Mouse (Mus musculus): Measurements from ENCODE around the gene Mcur1. TPM values are rescaled to one million over a fixed set of nuclear protein-coding genes. Genes with fewer than 3 reads are reported as not detected.

Mcur1 gene
- polyA plus RNA-seq, 1 experiment from 2014 or later: 13.4 TPM

GRCm38 (mm10) chr13:43585335-43585734, 25.3 kb upstream of the Mcur1 start:
- ATAC-seq (no peak), DNase-seq (ENCODE audit: low read depth, low spot score) (no peak)
- in situ Hi-C loops (cut with MboI; ENCODE audit: low pct_unique_long_range_greater_than_20kb): no loop called here
- POLR2A ChIA-PET: no interaction called here
- TF ChIP-seq CTCF (IDR thresholded peaks at IDR 0.05): no peak
- no peaks in the 10 kb centered on the region for H3K27me3 ChIP-seq
- CTCF ChIA-PET: no interaction called here

- TF ChIP-seq CTCF (IDR thresholded peaks at IDR 0.05): no peak
- ATAC-seq (no peak), DNase-seq (ENCODE audit: low read depth, low spot score) (no peak)
- ChIA-PET CTCF (no interaction called here), POLR2A (no interaction called here)
- H3K27me3 ChIP-seq: no peaks in the 10 kb centered on the region
- in situ Hi-C loops (cut with MboI; ENCODE audit: low pct_unique_long_range_greater_than_20kb): no loop called here
Observed at GRCm38 (mm10) chr13:43583504-43583903, 23.5 kb upstream of the Mcur1 start.

GRCm38 (mm10) chr13:43582961-43583360, 23.0 kb upstream of the Mcur1 start:
- ChIA-PET CTCF (no interaction called here), POLR2A (no interaction called here)
- DNase-seq (ENCODE audit: low read depth, low spot score) (no peak), ATAC-seq (no peak)
- no peaks in the 10 kb centered on the region for H3K27me3 ChIP-seq
- in situ Hi-C loops (cut with MboI; ENCODE audit: low pct_unique_long_range_greater_than_20kb): no loop called here
- no peak for TF ChIP-seq CTCF (IDR thresholded peaks at IDR 0.05)

- ATAC-seq (no peak), DNase-seq (ENCODE audit: low read depth, low spot score) (no peak)
- TF ChIP-seq CTCF (IDR thresholded peaks at IDR 0.05): no peak
- POLR2A ChIA-PET: interaction anchor here (1.8 kb wide), 1 partner anchor 10 kb away, joined by 5 read pairs; no protein-coding TSS in a partner anchor
- CTCF ChIA-PET: interaction anchor here (0.7 to 2.3 kb wide), 2 partner anchors 15 to 134 kb away, joined by 4 to 8 read pairs; no protein-coding TSS in a partner anchor
- in situ Hi-C loops (cut with MboI; ENCODE audit: low pct_unique_long_range_greater_than_20kb): no loop called here
- H3K27me3 ChIP-seq: no peaks in the 10 kb centered on the region
Observed at GRCm38 (mm10) chr13:43580661-43581060, 20.7 kb upstream of the Mcur1 start.

GRCm38 (mm10) chr13:43579740-43580139, 19.7 kb upstream of the Mcur1 start:
- in situ Hi-C loops (cut with MboI; ENCODE audit: low pct_unique_long_range_greater_than_20kb): no loop called here
- H3K27me3 ChIP-seq: no peaks in the 10 kb centered on the region
- POLR2A ChIA-PET: no interaction called here
- DNase-seq (ENCODE audit: low read depth, low spot score) (no peak), ATAC-seq (peak; percentile 76)
- TF ChIP-seq CTCF (IDR thresholded peaks at IDR 0.05): peak; percentile 88
- CTCF ChIA-PET: interaction anchor here (0.7 to 2.3 kb wide), 2 partner anchors 14 to 135 kb away, joined by 4 to 8 read pairs; no protein-coding TSS in a partner anchor

GRCm38 (mm10) chr13:43577766-43578165, 17.8 kb upstream of the Mcur1 start:
- no peak for DNase-seq (ENCODE audit: low read depth, low spot score)
- no peak for ATAC-seq
- ChIA-PET CTCF (interaction anchor here (1.1 to 1.3 kb wide), 2 partner anchors 12 to 31 kb away, joined by 4 read pairs; no protein-coding TSS in a partner anchor), POLR2A (no interaction called here)
- peaks cover 3% of the 10 kb centered on the region for H3K27me3 ChIP-seq
- in situ Hi-C loops (cut with MboI; ENCODE audit: low pct_unique_long_range_greater_than_20kb): no loop called here
- TF ChIP-seq CTCF (IDR thresholded peaks at IDR 0.05): no peak

- ATAC-seq (no peak), DNase-seq (ENCODE audit: low read depth, low spot score) (no peak)
- TF ChIP-seq CTCF (IDR thresholded peaks at IDR 0.05): peak; percentile 53
- H3K27me3 ChIP-seq: peaks cover 3% of the 10 kb centered on the region
- CTCF ChIA-PET: interaction anchor here (1.1 kb wide), 1 partner anchor 12 kb away, joined by 4 read pairs; no protein-coding TSS in a partner anchor
- in situ Hi-C loops (cut with MboI; ENCODE audit: low pct_unique_long_range_greater_than_20kb): no loop called here
- POLR2A ChIA-PET: no interaction called here
Observed at GRCm38 (mm10) chr13:43577254-43577653, 17.3 kb upstream of the Mcur1 start.

GRCm38 (mm10) chr13:43575431-43575830, 15.4 kb upstream of the Mcur1 start:
- CTCF ChIA-PET: interaction anchor here (1.5 kb wide), 1 partner anchor 150 kb away, joined by 4 read pairs; no protein-coding TSS in a partner anchor
- H3K27me3 ChIP-seq: peaks cover 3% of the 10 kb centered on the region
- no peak for TF ChIP-seq CTCF (IDR thresholded peaks at IDR 0.05)
- POLR2A ChIA-PET: no interaction called here
- no peak for DNase-seq (ENCODE audit: low read depth, low spot score)
- in situ Hi-C loops (cut with MboI; ENCODE audit: low pct_unique_long_range_greater_than_20kb): no loop called here
- ATAC-seq: no peak

- in situ Hi-C loops (cut with MboI; ENCODE audit: low pct_unique_long_range_greater_than_20kb): no loop called here
- POLR2A ChIA-PET: no interaction called here
- CTCF ChIA-PET: no interaction called here
- TF ChIP-seq CTCF (IDR thresholded peaks at IDR 0.05): no peak
- ATAC-seq (no peak), DNase-seq (ENCODE audit: low read depth, low spot score) (no peak)
- H3K27me3 ChIP-seq: peaks cover 3% of the 10 kb centered on the region
Observed at GRCm38 (mm10) chr13:43573979-43574378, 14.0 kb upstream of the Mcur1 start.

- ATAC-seq (no peak), DNase-seq (ENCODE audit: low read depth, low spot score) (no peak)
- ChIA-PET POLR2A (no interaction called here), CTCF (interaction anchor here (1.1 to 1.8 kb wide), 2 partner anchors 21 to 106 kb away, joined by 3 to 6 read pairs; no protein-coding TSS in a partner anchor)
- no peak for TF ChIP-seq CTCF (IDR thresholded peaks at IDR 0.05)
- H3K27me3 ChIP-seq: no peaks in the 10 kb centered on the region
- in situ Hi-C loops (cut with MboI; ENCODE audit: low pct_unique_long_range_greater_than_20kb): no loop called here
Observed at GRCm38 (mm10) chr13:43567141-43567891, 7.3 kb upstream of the Mcur1 start.

GRCm38 (mm10) chr13:43566184-43566583, 6.2 kb upstream of the Mcur1 start:
- CTCF ChIA-PET: interaction anchor here (1.8 kb wide), 1 partner anchor 19 kb away, joined by 6 read pairs; no protein-coding TSS in a partner anchor
- ATAC-seq: no peak
- no peak for TF ChIP-seq CTCF (IDR thresholded peaks at IDR 0.05)
- in situ Hi-C loops (cut with MboI; ENCODE audit: low pct_unique_long_range_greater_than_20kb): no loop called here
- POLR2A ChIA-PET: interaction anchor here (0.6 kb wide), 1 partner anchor 356 kb away, joined by 4 read pairs; no protein-coding TSS in a partner anchor
- H3K27me3 ChIP-seq: no peaks in the 10 kb centered on the region
- no peak for DNase-seq (ENCODE audit: low read depth, low spot score)
